Mouse (Mus musculus) forebrain, embryonic 13.5 days (tissue): ENCODE data around the gene Abca4. TPM values are rescaled to one million over a fixed set of nuclear protein-coding genes. Genes with fewer than 3 reads are reported as not detected.
"Not testable (repeated sequence)": the region's sequence is repeated elsewhere in the genome, so short reads cannot be mapped to it uniquely, and the experiment has no call there.

ENCODE experiments used
- ATAC-seq: fragments of 200-750 bp; cut with Nextera tagmentation; 2 replicates; pipeline ENCODE4 v1.8.0; 2017
- H3K27ac ChIP-seq: fragments of 300-500 bp; sonication (generic); 2 replicates; pipeline ENCODE4 v1.5.1; 2015; ENCODE audit warnings: inconsistent platforms, mild to moderate bottlenecking, moderate library complexity
- H3K27me3 ChIP-seq: fragments of 300-500 bp; sonication (generic); 2 replicates; pipeline ENCODE4 v1.6.1; 2015; ENCODE audit warnings: mild to moderate bottlenecking, inconsistent platforms
- H3K36me3 ChIP-seq: fragments of 300-500 bp; sonication (generic); 2 replicates; pipeline ENCODE4 v1.6.1; 2015; ENCODE audit warnings: mild to moderate bottlenecking, inconsistent platforms; ENCODE audit not compliant: poor library complexity, severe bottlenecking
- H3K4me1 ChIP-seq: fragments of 300-500 bp; sonication (generic); 2 replicates; pipeline ENCODE4 v1.6.1; 2015; ENCODE audit warnings: inconsistent platforms
- H3K4me2 ChIP-seq: fragments of 300-500 bp; sonication (generic); 2 replicates; pipeline ENCODE4 v1.6.1; 2015; ENCODE audit warnings: inconsistent platforms, mild to moderate bottlenecking, moderate library complexity
- H3K4me3 ChIP-seq: fragments of 300-500 bp; sonication (generic); 2 replicates; pipeline ENCODE4 v1.5.1; 2015; ENCODE audit warnings: mild to moderate bottlenecking, inconsistent platforms
- H3K9ac ChIP-seq: fragments of 300-500 bp; sonication (generic); 2 replicates; pipeline ENCODE4 v1.6.1; 2015; ENCODE audit warnings: mild to moderate bottlenecking, inconsistent platforms
- H3K9me3 ChIP-seq: fragments of 300-500 bp; sonication (generic); replicated peaks from 2 replicates; pipeline ENCODE4 v1.6.1; 2016; ENCODE audit warnings: inconsistent platforms
- WGBS: fragments of 180-500 bp; shearing (Covaris S2); methylation state at CpG from one replicate; pipeline ENCODE4 v1.1.7; 2015; 5-methylcytosine and 5-hydroxymethylcytosine counted together
- polyA plus RNA-seq: library from polyadenylated mRNA; unstranded; fragments of >200 nt; fragmentation: Nextera tagmentation; extraction: Ambion mirVana; gene quantifications from 2 replicates; pipeline ENCODE4 v1.2.1, GENCODE M21; 2015

The Abca4 gene
- polyA plus RNA-seq, 1 experiment from 2014 or later = 0.92 TPM

DNA sequence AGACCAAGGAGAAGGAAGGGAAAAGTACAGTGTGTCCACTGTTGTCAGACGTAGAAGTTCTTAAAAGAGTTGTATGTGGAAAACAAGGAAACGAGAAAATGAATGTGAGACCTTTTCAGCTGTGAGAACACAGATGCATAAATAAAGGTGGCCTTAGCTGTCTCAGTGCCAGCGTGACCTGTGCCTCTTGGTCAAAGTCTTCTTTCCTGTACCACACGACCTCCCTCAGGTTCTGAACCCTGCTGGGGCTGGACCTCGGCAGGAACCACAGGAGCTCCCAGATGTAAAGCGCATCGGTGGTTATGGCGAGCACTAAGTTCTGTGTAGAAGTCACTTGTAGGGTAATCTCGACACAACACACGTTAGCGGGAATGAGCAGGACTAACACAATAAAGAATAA lies 165.3 kb downstream of the Abca4 start:
- H3K27ac ChIP-seq = no peak overlapping the region
- WGBS = 93% methylated on average over 11 of the region's 11 CpGs
- ATAC-seq = no peak

DNA sequence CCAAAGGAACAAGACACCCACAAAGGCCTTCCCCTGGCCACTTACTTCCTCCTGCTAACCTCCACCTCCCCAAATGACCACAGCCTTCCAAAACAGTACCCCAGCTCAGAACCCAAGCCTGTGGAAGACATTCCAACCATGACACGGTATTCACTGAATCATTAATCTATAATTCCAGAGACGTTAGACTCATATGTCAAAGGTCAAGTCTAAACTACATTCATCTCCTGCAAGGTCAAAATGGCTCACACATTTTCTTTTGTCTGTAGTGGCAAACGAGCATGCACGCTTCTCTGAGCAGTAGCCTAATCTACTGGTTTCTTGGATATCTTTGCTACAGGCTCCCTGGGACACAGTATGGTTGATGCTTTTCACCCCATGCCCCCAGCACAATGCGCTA lies 166.2 kb downstream of the Abca4 start:
- ATAC-seq = no peak
- 54% methylated on average over 5 of the region's 5 CpGs for WGBS
- peaks cover 4% of the 10 kb centered on the region; the same call in 1 of the 2 replicates for H3K4me1 ChIP-seq
- no peaks in the 10 kb centered on the region for H3K27me3 ChIP-seq
- H3K4me2 ChIP-seq = no peak overlapping the region
- H3K9me3 ChIP-seq = no peaks in the 10 kb centered on the region
- H3K36me3 ChIP-seq = no peaks in the 10 kb centered on the region
- H3K27ac ChIP-seq = no peak overlapping the region
- H3K9ac ChIP-seq = no peak overlapping the region
- H3K4me3 ChIP-seq = no peak overlapping the region

More for the DNA sequence above, 165.3 kb downstream of the Abca4 start:
- H3K36me3 ChIP-seq = no peaks in the 10 kb centered on the region
- H3K4me1 ChIP-seq = peaks cover 4% of the 10 kb centered on the region; the same call in 1 of the 2 replicates
- H3K9ac ChIP-seq = no peak overlapping the region
- H3K27me3 ChIP-seq = no peaks in the 10 kb centered on the region
- H3K4me3 ChIP-seq = no peak overlapping the region
- no peaks in the 10 kb centered on the region for H3K9me3 ChIP-seq
- H3K4me2 ChIP-seq = no peak overlapping the region

DNA sequence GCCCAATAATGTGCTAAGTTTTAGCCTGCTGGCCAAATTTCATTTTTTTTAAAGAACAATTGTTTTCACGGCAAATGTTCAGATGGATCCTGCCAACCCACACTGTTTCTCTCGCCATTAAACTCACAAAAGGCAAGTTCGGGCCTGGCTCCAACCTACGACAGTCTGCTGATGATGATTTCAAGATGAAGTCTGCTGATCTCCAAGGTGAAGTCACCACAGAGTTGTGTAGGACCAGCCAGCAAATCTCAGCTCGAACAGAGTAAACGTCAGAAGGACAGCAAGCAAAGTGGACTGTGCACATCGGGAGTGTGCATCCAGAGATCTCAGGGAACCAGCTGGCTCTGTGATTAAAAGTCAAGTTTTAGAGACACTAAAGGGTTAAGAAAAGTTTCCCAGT lies 166.6 kb downstream of the Abca4 start:
- H3K4me1 ChIP-seq = peaks cover 4% of the 10 kb centered on the region; the same call in 1 of the 2 replicates
- ATAC-seq = no peak
- H3K27me3 ChIP-seq = no peaks in the 10 kb centered on the region
- H3K9ac ChIP-seq = no peak overlapping the region
- H3K4me2 ChIP-seq = no peak overlapping the region
- H3K4me3 ChIP-seq = no peak overlapping the region
- H3K36me3 ChIP-seq = no peaks in the 10 kb centered on the region
- no peak overlapping the region for H3K27ac ChIP-seq
- H3K9me3 ChIP-seq = no peaks in the 10 kb centered on the region
- WGBS = 87% methylated on average over 7 of the region's 7 CpGs

DNA sequence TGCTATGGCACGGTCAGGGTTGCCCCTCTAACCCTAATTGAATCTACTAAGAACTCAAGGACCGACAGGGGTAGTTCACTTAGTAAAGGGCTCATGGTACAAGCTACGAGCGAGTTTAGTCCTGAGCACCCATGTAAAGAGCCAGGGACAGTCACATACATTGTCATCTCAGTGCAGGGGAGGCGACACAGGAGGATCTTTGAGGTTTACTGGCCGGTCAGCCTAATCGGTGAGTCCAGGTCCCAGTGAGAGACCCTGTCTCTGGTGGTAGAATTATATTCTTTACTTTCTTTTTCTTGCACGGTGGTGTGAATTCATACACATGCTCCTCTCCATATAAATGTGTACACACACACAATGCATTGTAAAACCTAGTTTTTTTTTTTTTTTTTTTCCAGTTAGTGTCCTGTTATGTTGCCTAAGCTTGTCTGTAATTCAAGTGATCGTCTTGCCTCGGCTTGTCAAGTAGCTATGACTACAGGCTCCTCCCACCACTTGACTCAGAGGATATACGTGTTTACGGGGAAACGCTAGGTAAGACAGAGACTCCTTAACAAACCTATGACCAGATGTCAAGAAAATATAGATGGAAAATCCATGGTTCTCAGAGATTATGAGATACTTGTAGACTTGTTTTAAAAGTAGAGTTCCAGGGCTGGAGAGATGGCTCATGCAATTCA lies 167.3 kb downstream of the Abca4 start:
- Histone ChIP-seq H3K9me3 (no peaks in the 10 kb centered on the region), H3K27me3 (no peaks in the 10 kb centered on the region), H3K4me3 (no peak overlapping the region), H3K27ac (no peak overlapping the region), H3K4me2 (no peak overlapping the region), H3K4me1 (no peaks in the 10 kb centered on the region), H3K36me3 (no peaks in the 10 kb centered on the region), H3K9ac (no peak overlapping the region)
- no peak for ATAC-seq
- 81% methylated on average over 13 of the region's 13 CpGs for WGBS

DNA sequence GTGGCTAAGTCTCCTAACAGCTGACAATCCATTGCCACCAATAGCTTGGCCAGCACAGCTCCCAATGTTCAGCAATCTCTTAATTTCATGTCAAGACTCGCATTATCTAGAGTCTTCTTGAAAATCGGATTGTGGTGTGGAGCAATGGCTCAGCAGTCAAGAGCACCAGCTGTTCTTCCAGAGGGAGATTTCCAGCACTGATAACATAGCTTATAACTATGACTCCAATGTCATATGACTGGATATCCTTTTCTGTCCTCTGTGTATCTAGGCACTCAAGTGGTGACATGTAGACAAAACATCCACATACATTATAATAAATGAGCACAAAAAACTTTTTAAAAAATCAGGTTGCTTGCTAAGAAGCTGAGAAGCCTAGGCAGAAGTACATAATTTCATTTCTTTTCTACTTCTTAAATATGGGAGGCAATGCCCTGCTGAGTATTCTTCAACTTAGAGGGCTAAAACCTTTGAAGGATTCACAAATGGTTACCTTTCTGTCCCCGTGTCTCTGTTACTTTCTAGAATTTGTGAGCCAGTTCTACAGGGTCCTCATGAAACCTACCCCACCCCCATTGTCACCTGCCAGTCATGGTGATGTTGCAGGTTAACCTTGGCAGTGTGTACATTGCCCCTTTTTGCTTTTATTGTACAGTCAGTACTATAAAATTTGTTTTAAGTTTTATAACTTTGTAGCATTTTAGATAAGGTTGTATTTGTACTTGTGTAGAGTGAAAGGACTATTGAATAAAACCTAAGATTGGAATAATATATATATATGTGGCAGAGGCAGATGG lies 177.2 kb downstream of the Abca4 start:
- Histone ChIP-seq H3K36me3 (no peaks in the 10 kb centered on the region), H3K9ac (no peak overlapping the region), H3K9me3 (no peaks in the 10 kb centered on the region), H3K27me3 (no peaks in the 10 kb centered on the region), H3K27ac (no peak overlapping the region), H3K4me2 (no peak overlapping the region), H3K4me1 (no peaks in the 10 kb centered on the region), H3K4me3 (no peak overlapping the region)
- 91% methylated on average over 3 of the region's 3 CpGs for WGBS
- no peak for ATAC-seq

DNA sequence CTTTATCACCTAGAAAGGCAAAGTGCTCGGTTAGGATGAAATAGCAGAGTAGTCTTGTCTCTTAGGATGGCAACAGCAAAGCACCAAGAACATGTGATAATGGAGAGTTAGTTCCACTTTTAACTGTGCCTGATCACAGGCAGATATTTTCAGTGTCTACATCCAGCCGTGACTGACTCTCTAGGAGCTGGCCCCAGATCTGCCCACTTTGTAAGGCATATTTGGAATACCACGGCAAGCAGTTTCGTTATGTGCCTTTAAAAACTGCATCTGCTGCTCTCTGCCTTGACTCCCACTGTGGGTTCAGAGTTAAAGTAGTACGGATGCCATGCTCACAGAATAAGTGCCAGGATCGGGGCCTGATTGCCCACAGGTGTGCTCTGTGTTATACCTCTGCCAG lies 182.7 kb downstream of the Abca4 start:
- H3K9ac ChIP-seq, H3K36me3 ChIP-seq, H3K4me1 ChIP-seq, H3K9me3 ChIP-seq, ATAC-seq, H3K27ac ChIP-seq, H3K4me3 ChIP-seq, H3K27me3 ChIP-seq, H3K4me2 ChIP-seq: not testable (repeated sequence)
- WGBS = 80% methylated on average over 6 of the region's 6 CpGs

Other genes with a start within 250 kb of the Abca4 start
- gene Abcd3, start 229.1 kb upstream of the Abca4 start, polyA plus RNA-seq = 60.1 and 64.1 TPM in 2 replicates
- 9.6 and 11.5 TPM in 2 replicates for gene Arhgap29, start 91.9 kb upstream of the Abca4 start, polyA plus RNA-seq
- gene Gclm, start 201.1 kb downstream of the Abca4 start, polyA plus RNA-seq = 48.0 and 51.2 TPM in 2 replicates
- gene Dnttip2, start 229.9 kb downstream of the Abca4 start, polyA plus RNA-seq = 69.2 and 70.2 TPM in 2 replicates
- 6.0 and 7.5 TPM in 2 replicates for gene Bcar3, start 249.7 kb downstream of the Abca4 start, polyA plus RNA-seq